Mouse (Mus musculus) hindbrain, embryonic 14.5 days (tissue): Measurements from ENCODE around the gene 6030452D12Rik. TPM values are rescaled to one million over a fixed set of nuclear protein-coding genes. Genes with fewer than 3 reads are reported as not detected.

ENCODE experiments used
- ATAC-seq: fragments of 200-750 bp; cut with Nextera tagmentation; 2 replicates; pipeline ENCODE4 v1.8.0; 2017; ENCODE audit warnings: moderate number of reproducible peaks, mild to moderate bottlenecking, moderate TSS enrichment, moderate library complexity; ENCODE audit not compliant: low FRiP score
- DNase-seq: peaks from one replicate; pipeline ENCODE4 v3.0.0-alpha.2; 2015; ENCODE audit warnings: low spot score
- H3K27ac ChIP-seq: fragments of 300-500 bp; sonication (generic); 2 replicates; pipeline ENCODE4 v1.5.1; 2014; ENCODE audit warnings: mild to moderate bottlenecking, moderate library complexity
- H3K27me3 ChIP-seq: fragments of 300-500 bp; sonication (generic); 2 replicates; pipeline ENCODE4 v1.6.1; 2014; ENCODE audit warnings: mild to moderate bottlenecking, low read length, mixed read lengths; ENCODE audit not compliant: control insufficient read depth, insufficient read depth
- H3K36me3 ChIP-seq: fragments of 300-500 bp; sonication (generic); replicated peaks from 2 replicates; pipeline ENCODE4 v1.6.1; 2014; ENCODE audit not compliant: control insufficient read depth, insufficient read depth
- H3K4me1 ChIP-seq: fragments of 300-500 bp; sonication (generic); replicated peaks from 2 replicates; pipeline ENCODE4 v1.6.1; 2014; ENCODE audit warnings: antibody characterized with exemption, low read length, mixed read lengths; ENCODE audit not compliant: control insufficient read depth, insufficient read depth
- H3K4me2 ChIP-seq: fragments of 300-500 bp; sonication (generic); replicated peaks from 2 replicates; pipeline ENCODE4 v1.6.1; 2014; ENCODE audit warnings: mild to moderate bottlenecking, moderate library complexity
- H3K4me3 ChIP-seq: fragments of 300-500 bp; sonication (generic); replicated peaks from 2 replicates; pipeline ENCODE4 v1.5.1; 2014; ENCODE audit warnings: mild to moderate bottlenecking, low read length
- H3K9ac ChIP-seq: fragments of 300-500 bp; sonication (generic); 2 replicates; pipeline ENCODE4 v1.6.1; 2014
- H3K9me3 ChIP-seq: fragments of 300-500 bp; sonication (generic); 2 replicates; pipeline ENCODE4 v1.6.1; 2016; ENCODE audit warnings: low read length; ENCODE audit not compliant: control insufficient read depth
- WGBS: fragments of 180-500 bp; shearing (Covaris S2); extraction: QIAGEN DNeasy Blood & Tissue Kit; methylation state at CpG from one replicate; pipeline ENCODE4 v1.1.7; 2014; 5-methylcytosine and 5-hydroxymethylcytosine counted together
- polyA plus RNA-seq: library from polyadenylated mRNA; unstranded; fragments of >200 nt; fragmentation: Nextera tagmentation; extraction: Ambion mirVana; gene quantifications from 2 replicates; pipeline ENCODE4 v1.2.1, GENCODE M21; 2014

6030452D12Rik gene
- polyA plus RNA-seq, 1 experiment from 2014 or later, result not detected

DNA sequence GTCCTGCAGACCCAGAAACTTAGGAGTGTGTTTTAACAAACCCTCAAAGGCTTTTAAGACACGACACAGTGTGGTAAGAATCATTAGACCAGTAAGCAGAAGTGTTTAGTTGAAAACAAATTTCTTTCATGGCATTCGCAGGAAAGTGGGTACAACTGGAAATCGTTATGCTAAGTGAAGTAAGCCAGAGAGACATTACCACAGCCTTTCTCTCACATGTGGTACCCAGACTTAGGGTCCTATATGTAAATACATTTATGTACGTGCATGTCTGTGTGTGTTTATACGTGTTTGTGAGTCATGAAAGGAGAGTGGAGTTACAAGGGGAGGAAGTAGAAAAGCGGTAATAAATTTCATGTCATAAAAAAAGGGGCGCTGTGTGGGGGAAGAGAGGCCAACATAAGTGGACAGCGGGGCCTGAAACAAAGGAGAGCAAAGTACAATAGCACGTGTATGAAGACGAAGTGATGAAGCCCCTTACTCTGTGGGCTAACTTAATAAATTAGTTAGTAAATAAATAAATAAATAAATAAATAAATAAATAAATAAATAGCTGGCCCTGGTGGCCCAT lies 48.1 kb downstream of the 6030452D12Rik start:
- no peaks in the 10 kb centered on the region for H3K36me3 ChIP-seq
- no peaks in the 10 kb centered on the region for H3K9me3 ChIP-seq
- H3K4me1 ChIP-seq, result no peaks in the 10 kb centered on the region
- no peaks in the 10 kb centered on the region for H3K27me3 ChIP-seq
- H3K4me2 ChIP-seq, result no peak overlapping the region
- 89% methylated on average over 10 of the region's 10 CpGs for WGBS
- no peak overlapping the region for H3K9ac ChIP-seq
- H3K27ac ChIP-seq, result no peak overlapping the region
- no peak for DNase-seq
- ATAC-seq, result no peak
- no peak overlapping the region for H3K4me3 ChIP-seq

DNA sequence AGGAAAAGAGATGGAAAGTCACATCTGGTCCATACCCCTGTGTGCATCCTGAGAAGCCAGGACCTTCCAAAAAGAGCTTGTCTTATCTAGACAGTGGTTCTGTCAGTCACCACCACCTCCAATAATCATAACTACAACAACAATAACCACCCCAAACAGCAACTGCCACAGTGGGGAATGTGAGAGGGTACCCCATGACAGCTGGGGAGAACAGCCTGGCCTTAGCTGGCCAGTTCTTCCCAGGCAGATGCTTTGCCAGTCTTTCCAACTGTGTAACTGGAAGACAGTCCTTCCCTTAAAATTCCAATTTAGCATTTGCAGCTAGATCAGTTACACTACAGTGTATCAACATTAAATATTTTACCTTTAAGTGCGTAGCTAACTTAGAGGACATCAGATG lies 50.6 kb downstream of the 6030452D12Rik start:
- no peak overlapping the region for H3K4me3 ChIP-seq
- H3K4me1 ChIP-seq, result no peaks in the 10 kb centered on the region
- DNase-seq, result no peak
- H3K27ac ChIP-seq, result no peak overlapping the region
- no peaks in the 10 kb centered on the region for H3K9me3 ChIP-seq
- ATAC-seq, result no peak
- WGBS, result 91% methylated on average over 1 of the region's 1 CpGs
- no peaks in the 10 kb centered on the region for H3K36me3 ChIP-seq
- no peak overlapping the region for H3K9ac ChIP-seq
- no peaks in the 10 kb centered on the region for H3K27me3 ChIP-seq
- no peak overlapping the region for H3K4me2 ChIP-seq

DNA sequence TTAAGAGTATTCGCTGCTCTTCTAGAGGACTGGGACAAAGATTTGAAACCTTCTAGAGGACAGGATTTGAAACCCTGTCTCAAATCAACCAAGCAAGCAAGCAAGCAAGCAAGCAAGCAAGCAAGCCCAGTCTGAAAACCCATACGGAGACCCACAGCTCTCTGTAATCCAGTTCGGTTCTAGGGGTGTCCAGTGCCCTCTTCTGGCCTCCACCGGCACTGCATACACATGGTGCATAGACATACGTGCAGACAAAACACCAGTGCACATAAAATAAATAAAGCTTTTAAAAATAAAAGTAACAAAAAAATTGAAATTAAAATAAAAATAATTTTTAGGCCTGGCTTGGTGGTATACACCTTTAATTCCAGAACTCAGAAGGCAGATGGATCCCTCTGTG lies 53.7 kb downstream of the 6030452D12Rik start:
- H3K4me3 ChIP-seq, result no peak overlapping the region
- DNase-seq (no peak), ATAC-seq (no peak)
- no peaks in the 10 kb centered on the region for H3K27me3 ChIP-seq
- no peak overlapping the region for H3K27ac ChIP-seq
- no peaks in the 10 kb centered on the region for H3K36me3 ChIP-seq
- no peak overlapping the region for H3K9ac ChIP-seq
- H3K4me2 ChIP-seq, result no peak overlapping the region
- peaks cover 7% of the 10 kb centered on the region; the same call in 1 of the 2 replicates for H3K9me3 ChIP-seq
- WGBS, result 96% methylated on average over 5 of the region's 5 CpGs
- H3K4me1 ChIP-seq, result no peaks in the 10 kb centered on the region

DNA sequence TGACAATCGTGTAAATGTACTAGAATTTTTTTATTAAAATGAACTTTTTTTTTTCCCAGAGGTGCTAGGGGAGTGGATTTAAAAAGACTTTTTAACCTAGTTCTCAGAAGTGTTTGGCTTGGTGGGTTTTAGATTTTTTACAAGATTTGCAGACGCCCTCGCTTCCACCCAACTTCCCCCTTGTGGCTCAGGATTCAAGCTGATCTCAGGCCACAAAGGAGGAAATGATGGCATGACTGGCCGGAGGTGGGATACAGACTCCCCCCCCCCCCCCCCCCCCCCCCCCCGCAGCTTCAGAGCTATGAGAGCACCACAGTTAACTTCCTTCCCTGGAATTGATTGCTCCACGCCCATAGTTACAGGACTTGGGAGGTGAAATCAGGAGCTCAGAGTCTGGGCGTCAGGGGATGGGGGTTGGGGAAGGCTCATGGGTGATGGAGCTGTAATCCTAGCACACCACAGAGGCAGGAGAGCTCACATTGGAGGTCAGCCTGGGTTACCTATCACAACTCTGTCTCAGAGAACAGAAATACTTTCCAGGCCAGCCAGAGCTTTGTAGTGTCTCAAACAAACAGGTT lies 55.8 kb downstream of the 6030452D12Rik start:
- H3K4me2 ChIP-seq, result no peak overlapping the region
- H3K9me3 ChIP-seq, result peaks cover 7% of the 10 kb centered on the region; the same call in 1 of the 2 replicates
- no peak overlapping the region for H3K27ac ChIP-seq
- DNase-seq (no peak), ATAC-seq (no peak)
- no peaks in the 10 kb centered on the region for H3K4me1 ChIP-seq
- 77% methylated on average over 6 of the region's 7 CpGs for WGBS
- H3K36me3 ChIP-seq, result no peaks in the 10 kb centered on the region
- H3K4me3 ChIP-seq, result no peak overlapping the region
- H3K27me3 ChIP-seq, result no peaks in the 10 kb centered on the region
- no peak overlapping the region for H3K9ac ChIP-seq

Other genes with a start within 250 kb of the 6030452D12Rik start
- gene Smpd3, start 162.5 kb upstream of the 6030452D12Rik start, polyA plus RNA-seq, result 46.7 and 47.1 TPM in 2 replicates
- 40.3 and 41.7 TPM in 2 replicates for gene Zfp90, start 85.2 kb upstream of the 6030452D12Rik start, polyA plus RNA-seq
- gene Cdh3, start 10.4 kb downstream of the 6030452D12Rik start, polyA plus RNA-seq, result 3.8 and 4.1 TPM in 2 replicates
- 5.8 and 7.5 TPM in 2 replicates for gene Gm10073, start 72.9 kb downstream of the 6030452D12Rik start, polyA plus RNA-seq
- 1.5 and 2.6 TPM in 2 replicates for gene Cdh1, start 102.8 kb downstream of the 6030452D12Rik start, polyA plus RNA-seq
- gene Tango6, start 182.5 kb downstream of the 6030452D12Rik start, polyA plus RNA-seq, result 4.7 and 5.5 TPM in 2 replicates